Mouse (Mus musculus): ENCODE measurements around the gene Nckap5. TPM values are rescaled to one million over a fixed set of nuclear protein-coding genes. Genes with fewer than 3 reads are reported as not detected.
"Not testable (repeated sequence)": the region's sequence is repeated elsewhere in the genome, so short reads cannot be mapped to it uniquely, and the experiment has no call there.

Nckap5 gene
- total and polyA plus RNA-seq, 2 experiments from 2014 or later, result 9.3 to 10.2 TPM

DNA sequence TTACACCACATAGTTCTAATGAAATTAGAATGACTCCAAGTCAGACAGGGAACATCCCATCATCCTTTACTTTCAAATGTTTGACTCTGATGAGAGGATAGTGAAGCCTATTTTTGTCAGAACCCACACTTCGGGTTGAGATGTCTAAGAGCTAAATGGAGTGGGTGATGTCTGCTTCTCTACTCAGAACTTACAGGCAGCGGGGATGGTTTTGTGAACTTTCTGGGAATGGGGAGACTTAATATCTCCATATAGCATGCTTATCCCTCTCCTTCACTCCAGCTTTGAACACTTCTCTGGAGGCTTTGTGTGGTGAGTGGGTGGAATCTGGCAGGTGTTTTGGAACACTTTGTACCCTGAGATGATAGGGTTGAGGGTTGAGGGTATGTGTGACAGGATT lies 698.3 kb downstream of the Nckap5 start:
- Histone ChIP-seq H3K27me3 (ENCODE audit: insufficient read depth, low read length) (no peaks in the 10 kb centered on the region), H3K9me3 (ENCODE audit: low read length) (no peaks in the 10 kb centered on the region), H3K4me1 (ENCODE audit: insufficient read depth) (no peaks in the 10 kb centered on the region), H3K27ac (ENCODE audit: low read depth, low read length) (no peak overlapping the region), H3K36me3 (ENCODE audit: insufficient read depth) (no peaks in the 10 kb centered on the region), H3K9ac (no peak overlapping the region), H3K4me2 (ENCODE audit: low read depth) (no peak overlapping the region), H3K4me3 (ENCODE audit: low read depth, low read length) (no peak overlapping the region)
- no peak for TF ChIP-seq CTCF (IDR thresholded peaks at IDR 0.05; ENCODE audit: low read depth)
- ATAC-seq (no peak), DNase-seq (no peak)
- WGBS, result 95% methylated on average over 2 of the region's 2 CpGs

- WGBS, result 26% methylated on average over 1 of the region's 1 CpGs
Observed at GRCm38 (mm10) chr1:126129129-126129528, 701.5 kb downstream of the Nckap5 start.

DNA sequence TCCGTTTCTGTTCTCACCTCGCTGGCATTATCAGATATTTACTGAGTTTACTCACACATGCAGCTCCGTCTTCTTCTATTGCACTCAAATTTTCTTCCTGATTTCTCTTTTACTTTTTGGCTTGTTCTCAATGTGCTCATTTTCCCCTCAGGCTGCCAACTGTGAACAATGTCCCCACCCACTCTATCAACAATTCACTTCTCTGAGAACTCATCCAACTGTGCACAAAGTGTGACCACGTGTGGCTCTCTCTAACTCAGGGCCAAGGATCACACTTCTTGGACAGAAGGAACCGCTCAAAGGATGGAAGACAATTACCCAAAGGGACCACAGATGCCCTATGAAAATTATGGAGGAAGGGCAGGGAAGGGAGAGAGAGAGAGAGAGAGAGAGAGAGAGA lies 707.5 kb downstream of the Nckap5 start:
- 62% methylated on average over 5 of the region's 5 CpGs for WGBS
- Histone ChIP-seq H3K9me3 (ENCODE audit: low read length) (no peaks in the 10 kb centered on the region), H3K4me1 (ENCODE audit: insufficient read depth) (no peaks in the 10 kb centered on the region), H3K36me3 (ENCODE audit: insufficient read depth) (no peaks in the 10 kb centered on the region), H3K4me2 (ENCODE audit: low read depth) (no peak overlapping the region), H3K9ac (no peak overlapping the region), H3K27ac (ENCODE audit: low read depth, low read length) (no peak overlapping the region), H3K27me3 (ENCODE audit: insufficient read depth, low read length) (no peaks in the 10 kb centered on the region), H3K4me3 (ENCODE audit: low read depth, low read length) (no peak overlapping the region)
- ATAC-seq (no peak), DNase-seq (no peak)
- TF ChIP-seq CTCF (IDR thresholded peaks at IDR 0.05; ENCODE audit: low read depth), result no peak

More at GRCm38 (mm10) chr1:126129129-126129528, 701.5 kb downstream of the Nckap5 start:
- no peak for TF ChIP-seq CTCF (IDR thresholded peaks at IDR 0.05; ENCODE audit: low read depth)
- Histone ChIP-seq H3K9ac (no peak overlapping the region), H3K36me3 (ENCODE audit: insufficient read depth) (no peaks in the 10 kb centered on the region), H3K4me1 (ENCODE audit: insufficient read depth) (no peaks in the 10 kb centered on the region), H3K4me3 (ENCODE audit: low read depth, low read length) (no peak overlapping the region), H3K27ac (ENCODE audit: low read depth, low read length) (no peak overlapping the region), H3K9me3 (ENCODE audit: low read length) (no peaks in the 10 kb centered on the region), H3K27me3 (ENCODE audit: insufficient read depth, low read length) (no peaks in the 10 kb centered on the region), H3K4me2 (ENCODE audit: low read depth) (no peak overlapping the region)
- no peak for DNase-seq
- ATAC-seq, result no peak

GRCm38 (mm10) chr1:126120506-126120905 lies 710.1 kb downstream of the Nckap5 start:
- Histone ChIP-seq H3K36me3 (ENCODE audit: insufficient read depth) (no peaks in the 10 kb centered on the region), H3K27me3 (ENCODE audit: insufficient read depth, low read length) (no peaks in the 10 kb centered on the region), H3K9me3 (ENCODE audit: low read length) (no peaks in the 10 kb centered on the region), H3K27ac (ENCODE audit: low read depth, low read length) (no peak overlapping the region), H3K9ac (no peak overlapping the region), H3K4me2 (ENCODE audit: low read depth) (no peak overlapping the region), H3K4me1 (ENCODE audit: insufficient read depth) (no peaks in the 10 kb centered on the region), H3K4me3 (ENCODE audit: low read depth, low read length) (no peak overlapping the region)
- 10% methylated on average over 8 of the region's 8 CpGs for WGBS
- no peak for TF ChIP-seq CTCF (IDR thresholded peaks at IDR 0.05; ENCODE audit: low read depth)
- ATAC-seq (no peak), DNase-seq (no peak)

DNA sequence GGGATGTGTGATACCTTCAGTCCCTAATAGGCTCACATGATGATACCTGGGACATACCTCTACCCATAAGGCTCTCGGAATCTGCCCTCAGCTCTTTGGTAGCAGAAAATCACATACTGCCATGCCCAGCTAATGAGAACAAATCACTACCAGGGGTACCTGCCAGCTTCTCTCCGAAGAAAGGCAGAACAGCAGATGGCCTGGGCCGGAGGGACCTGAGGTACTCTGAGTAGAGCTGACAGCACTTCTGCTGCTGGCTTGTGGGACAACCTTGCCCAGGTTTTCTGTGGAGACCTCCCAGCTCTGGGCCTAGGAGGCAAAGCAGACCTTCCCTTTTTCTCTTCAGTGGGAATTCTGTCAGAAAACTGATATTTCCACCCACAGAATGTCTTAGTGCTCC lies 714.6 kb downstream of the Nckap5 start:
- no peak for TF ChIP-seq CTCF (IDR thresholded peaks at IDR 0.05; ENCODE audit: low read depth)
- H3K9me3 ChIP-seq (ENCODE audit: low read length), result no peaks in the 10 kb centered on the region
- ATAC-seq (no peak), DNase-seq (no peak)
- H3K27me3 ChIP-seq (ENCODE audit: insufficient read depth, low read length), result no peaks in the 10 kb centered on the region
- WGBS, result 71% methylated on average over 3 of the region's 3 CpGs
- H3K9ac ChIP-seq, result no peak overlapping the region
- no peaks in the 10 kb centered on the region for H3K4me1 ChIP-seq (ENCODE audit: insufficient read depth)
- H3K4me3 ChIP-seq (ENCODE audit: low read depth, low read length), result no peak overlapping the region
- no peak overlapping the region for H3K27ac ChIP-seq (ENCODE audit: low read depth, low read length)
- no peak overlapping the region for H3K4me2 ChIP-seq (ENCODE audit: low read depth)
- H3K36me3 ChIP-seq (ENCODE audit: insufficient read depth), result no peaks in the 10 kb centered on the region

GRCm38 (mm10) chr1:126105673-126106256 lies 724.8 kb downstream of the Nckap5 start:
- no peak overlapping the region for H3K27ac ChIP-seq (ENCODE audit: low read depth, low read length)
- H3K27me3 ChIP-seq (ENCODE audit: insufficient read depth, low read length), result no peaks in the 10 kb centered on the region
- DNase-seq, result no peak
- WGBS, result 24% methylated on average over 3 of the region's 3 CpGs
- no peaks in the 10 kb centered on the region for H3K4me1 ChIP-seq (ENCODE audit: insufficient read depth)
- H3K9ac ChIP-seq, result no peak overlapping the region
- no peak for TF ChIP-seq CTCF (IDR thresholded peaks at IDR 0.05; ENCODE audit: low read depth)
- H3K9me3 ChIP-seq (ENCODE audit: low read length), result no peaks in the 10 kb centered on the region
- H3K36me3 ChIP-seq (ENCODE audit: insufficient read depth), result no peaks in the 10 kb centered on the region
- no peak for ATAC-seq
- no peak overlapping the region for H3K4me2 ChIP-seq (ENCODE audit: low read depth)
- no peak overlapping the region for H3K4me3 ChIP-seq (ENCODE audit: low read depth, low read length)

- Histone ChIP-seq H3K36me3 (ENCODE audit: insufficient read depth) (peaks cover 8% of the 10 kb centered on the region; the same call in 1 of the 2 replicates), H3K27ac (ENCODE audit: low read depth, low read length) (no peak overlapping the region), H3K9ac (no peak overlapping the region), H3K27me3 (ENCODE audit: insufficient read depth, low read length) (no peaks in the 10 kb centered on the region), H3K4me2 (ENCODE audit: low read depth) (no peak overlapping the region), H3K4me3 (ENCODE audit: low read depth, low read length) (no peak overlapping the region), H3K9me3 (ENCODE audit: low read length) (no peaks in the 10 kb centered on the region), H3K4me1 (ENCODE audit: insufficient read depth) (no peaks in the 10 kb centered on the region)
- 93% methylated on average over 4 of the region's 4 CpGs for WGBS
- ATAC-seq (no peak), DNase-seq (no peak)
- TF ChIP-seq CTCF (IDR thresholded peaks at IDR 0.05; ENCODE audit: low read depth), result no peak
Observed at GRCm38 (mm10) chr1:126094346-126094745, 736.3 kb downstream of the Nckap5 start.

GRCm38 (mm10) chr1:126091979-126092378 lies 738.6 kb downstream of the Nckap5 start:
- ATAC-seq; DNase-seq; H3K9me3 ChIP-seq (ENCODE audit: low read length); H3K4me3 ChIP-seq (ENCODE audit: low read depth, low read length); H3K4me2 ChIP-seq (ENCODE audit: low read depth); H3K27ac ChIP-seq (ENCODE audit: low read depth, low read length); H3K36me3 ChIP-seq (ENCODE audit: insufficient read depth); H3K4me1 ChIP-seq (ENCODE audit: insufficient read depth); H3K27me3 ChIP-seq (ENCODE audit: insufficient read depth, low read length); H3K9ac ChIP-seq: not testable (repeated sequence)
- WGBS, result 100% methylated on average over 2 of the region's 2 CpGs

Measured in forebrain, postnatal 0 days (tissue).